Comparison of ENCODE assay signal across 20 mouse cellular contexts in genomic region chr19:58726551-58726950, GRCm38 (mm10). TPM values are rescaled to one million over a fixed set of nuclear protein-coding genes. Genes with fewer than 3 reads are reported as not detected.
"Had no signal": no experiment of that assay in that cellular context is flagged by ENCODE, and none has a peak within 500 bp of the region (broad histone marks: within the 10 kb centered on the region; RNA-seq: fewer than 3 reads in every experiment).

No protein-coding gene starts in this region.

- H3K9me3 ChIP-seq: lung, embryonic 15.5 days; megakaryocyte, embryonic 14.5 days; midbrain, embryonic 13.5 days; stomach, embryonic 15.5 days had no signal

- H3K27ac ChIP-seq: lung, embryonic 15.5 days; macrophage; midbrain, embryonic 13.5 days; midbrain, embryonic 15.5 days; neural tube, embryonic 12.5 days; stomach, postnatal 0 days had no signal

- H3K4me1 ChIP-seq: megakaryocyte, embryonic 14.5 days; neural tube, embryonic 12.5 days; stomach, embryonic 15.5 days had no signal

- H3K36me3 ChIP-seq: lung, embryonic 15.5 days; midbrain, embryonic 13.5 days; midbrain, embryonic 15.5 days; neural tube, embryonic 12.5 days; stomach, embryonic 15.5 days had no signal

- H3K9ac ChIP-seq: lung, embryonic 15.5 days; midbrain, embryonic 13.5 days; midbrain, embryonic 15.5 days; neural tube, embryonic 12.5 days; stomach, embryonic 15.5 days had no signal

- ATAC-seq: lung, postnatal 0 days; midbrain, embryonic 13.5 days; midbrain, embryonic 15.5 days had no signal

- DNase-seq: lung, adult 2 months; lung, postnatal 14 days; lung, postnatal 36 days; right cerebral cortex, postnatal 14 days; thymus, adult 2 months; thymus, postnatal 25 days; thymus, postnatal 4 days had no signal

- H3K4me2 ChIP-seq: lung, embryonic 15.5 days; midbrain, embryonic 11.5 days; midbrain, embryonic 13.5 days; midbrain, embryonic 15.5 days; neural tube, embryonic 12.5 days; stomach, embryonic 15.5 days had no signal

- H3K4me3 ChIP-seq: lung, embryonic 15.5 days; megakaryocyte, embryonic 14.5 days; midbrain, embryonic 13.5 days; midbrain, embryonic 15.5 days; neural tube, embryonic 12.5 days; stomach, embryonic 15.5 days had no signal

- H3K27me3 ChIP-seq: lung, embryonic 15.5 days; megakaryocyte, embryonic 14.5 days; midbrain, embryonic 13.5 days; midbrain, embryonic 15.5 days; neural tube, embryonic 12.5 days; stomach, embryonic 15.5 days had no signal

RNA-seq across cellular contexts. Expression of gene Pnliprp1, which starts 2.1 kb away (rescaled TPM):
- polyA plus RNA-seq: macrophage; midbrain, embryonic 11.5 days; neural tube, embryonic 12.5 days; neural tube, embryonic 14.5 days; urinary bladder, adult 2 months had no signal

RNA-seq across cellular contexts. Expression of gene Pnliprp2, which starts 33.0 kb away (rescaled TPM):
- polyA plus RNA-seq: lung, adult 2 months; macrophage; midbrain, embryonic 11.5 days; midbrain, embryonic 15.5 days; midbrain, postnatal 0 days; neural tube, embryonic 12.5 days; neural tube, embryonic 14.5 days; thymus, adult 2 months had no signal
